Mouse (Mus musculus): ENCODE data around the gene Pcgf5.

Pcgf5 gene

GRCm38 (mm10) chr19:36348161-36348800, at the start of gene Pcgf5:
Gene Pcgf5 (plus strand): TSS chr19:36348309.
- in situ Hi-C loops (cut with MboI) = no loop called here

- in situ Hi-C loops (cut with MboI) = no loop called here
These were observed 42.6 kb upstream of the Pcgf5 start for GRCm38 (mm10) chr19:36305542-36305941.

- in situ Hi-C loops (cut with MboI) = no loop called here
These were observed 34.1 kb upstream of the Pcgf5 start for GRCm38 (mm10) chr19:36314010-36314409.

- in situ Hi-C loops (cut with MboI) = no loop called here
These were observed 28.4 kb upstream of the Pcgf5 start for GRCm38 (mm10) chr19:36319735-36320134.

GRCm38 (mm10) chr19:36321066-36321465, 27.0 kb upstream of the Pcgf5 start:
- in situ Hi-C loops (cut with MboI) = no loop called here

GRCm38 (mm10) chr19:36323326-36323725, 24.8 kb upstream of the Pcgf5 start:
- in situ Hi-C loops (cut with MboI) = no loop called here

- in situ Hi-C loops (cut with MboI) = no loop called here
These were observed 19.4 kb upstream of the Pcgf5 start for GRCm38 (mm10) chr19:36328678-36329077.

GRCm38 (mm10) chr19:36347376-36347775, 733 bp upstream of the Pcgf5 start:
- in situ Hi-C loops (cut with MboI) = no loop called here

- in situ Hi-C loops (cut with MboI) = no loop called here
These were observed 313 bp upstream of the Pcgf5 start for GRCm38 (mm10) chr19:36347831-36348160.

GRCm38 (mm10) chr19:36348801-36349486, 835 bp downstream of the Pcgf5 start:
- in situ Hi-C loops (cut with MboI) = no loop called here

- in situ Hi-C loops (cut with MboI) = no loop called here
These were observed 1.4 kb downstream of the Pcgf5 start for GRCm38 (mm10) chr19:36349487-36349955.

- in situ Hi-C loops (cut with MboI) = no loop called here
These were observed 2.1 kb downstream of the Pcgf5 start for GRCm38 (mm10) chr19:36350181-36350580.

- in situ Hi-C loops (cut with MboI) = no loop called here
These were observed 2.8 kb downstream of the Pcgf5 start for GRCm38 (mm10) chr19:36350870-36351269.

GRCm38 (mm10) chr19:36362541-36362940, 14.4 kb downstream of the Pcgf5 start:
- in situ Hi-C loops (cut with MboI) = no loop called here

GRCm38 (mm10) chr19:36364757-36365156, 16.6 kb downstream of the Pcgf5 start:
- in situ Hi-C loops (cut with MboI) = no loop called here

- in situ Hi-C loops (cut with MboI) = no loop called here
These were observed 23.4 kb downstream of the Pcgf5 start for GRCm38 (mm10) chr19:36371478-36371877.

GRCm38 (mm10) chr19:36373056-36373621, 25.0 kb downstream of the Pcgf5 start:
- in situ Hi-C loops (cut with MboI) = no loop called here

GRCm38 (mm10) chr19:36375200-36375783, 27.2 kb downstream of the Pcgf5 start:
- in situ Hi-C loops (cut with MboI) = no loop called here

- in situ Hi-C loops (cut with MboI) = no loop called here
These were observed 29.6 kb downstream of the Pcgf5 start for GRCm38 (mm10) chr19:36377729-36378128.

- in situ Hi-C loops (cut with MboI) = no loop called here
These were observed 30.6 kb downstream of the Pcgf5 start for GRCm38 (mm10) chr19:36378511-36379232.

GRCm38 (mm10) chr19:36382901-36383300, 34.8 kb downstream of the Pcgf5 start:
- in situ Hi-C loops (cut with MboI) = no loop called here

GRCm38 (mm10) chr19:36383977-36384376, 35.9 kb downstream of the Pcgf5 start:
- in situ Hi-C loops (cut with MboI) = no loop called here
